Mouse (Mus musculus) MEL (cell line): ENCODE measurements around the gene Tnfrsf21. TPM values are rescaled to one million over a fixed set of nuclear protein-coding genes. Genes with fewer than 3 reads are reported as not detected.

Experiments
- DNase-seq: peaks from one replicate; pipeline ENCODE4 v3.0.0; 2011; ENCODE audit warnings: low read depth, low spot score
- H3K27ac ChIP-seq: 2 replicates; pipeline ENCODE4 v1.5.1; 2012; ENCODE audit warnings: low read depth, mild to moderate bottlenecking, control low read depth, low read length, moderate library complexity; ENCODE audit not compliant: control insufficient read depth
- H3K27me3 ChIP-seq, 2 experiments: fragments of 150-350 bp in 1 of 2; sonication (generic) in 1 of 2; 2 replicates each; pipeline ENCODE4 v1.6.1; 2012; ENCODE audit warnings: low read length in 2 of 2, mild to moderate bottlenecking in 2 of 2, improper control_type of control experiment in 1 of 2, moderate library complexity in 1 of 2; ENCODE audit not compliant: insufficient read depth in 2 of 2, control insufficient read depth in 1 of 2
- H3K36me3 ChIP-seq, 2 experiments: 2 replicates each; pipeline ENCODE4 v1.6.1; 2012 to 2014; ENCODE audit warnings: low read length in 2 of 2, improper control_type of control experiment in 1 of 2, inconsistent platforms in 1 of 2, mild to moderate bottlenecking in 1 of 2; ENCODE audit not compliant: insufficient read depth in 2 of 2, control insufficient read depth in 1 of 2
- H3K4me1 ChIP-seq, 2 experiments: fragments of 150-350 bp in 1 of 2; sonication (generic) in 1 of 2; 2 replicates each; pipeline ENCODE4 v1.6.1; 2012; ENCODE audit warnings: low read length in 2 of 2, improper control_type of control experiment in 1 of 2, mild to moderate bottlenecking in 1 of 2; ENCODE audit not compliant: insufficient read depth in 2 of 2, control insufficient read depth in 1 of 2
- H3K4me3 ChIP-seq, 2 experiments: fragments of 150-350 bp in 1 of 2; sonication (generic) in 1 of 2; 2 replicates each; pipeline ENCODE4 v1.5.1; 2012; ENCODE audit warnings: low read depth in 2 of 2, low read length in 2 of 2, mild to moderate bottlenecking in 2 of 2, moderate library complexity in 2 of 2, control low read depth in 1 of 2, improper control_type of control experiment in 1 of 2; ENCODE audit not compliant: control insufficient read depth in 1 of 2, insufficient read depth in 1 of 2
- H3K79me2 ChIP-seq: 2 replicates; pipeline ENCODE4 v1.6.1; 2012; ENCODE audit warnings: mild to moderate bottlenecking, low read length, moderate library complexity; ENCODE audit not compliant: control insufficient read depth, poor library complexity, insufficient read depth
- H3K9ac ChIP-seq: 2 replicates; pipeline ENCODE4 v1.6.1; 2012; ENCODE audit warnings: low read depth, mild to moderate bottlenecking, control low read depth, low read length, moderate library complexity; ENCODE audit not compliant: control insufficient read depth, poor library complexity, severe bottlenecking
- H3K9me3 ChIP-seq: fragments of 150-350 bp; sonication (generic); replicated peaks from 2 replicates; pipeline ENCODE4 v1.6.1; 2012; ENCODE audit warnings: mild to moderate bottlenecking, low read length, improper control_type of control experiment, moderate library complexity; ENCODE audit not compliant: insufficient read depth
- CHD1 ChIP-seq: IDR thresholded peaks from 2 replicates; pipeline ENCODE4 v1.6.1; 2012; ENCODE audit warnings: low read depth, mild to moderate bottlenecking, inconsistent platforms, low read length, improper control_type of control experiment
- CHD2 ChIP-seq: IDR thresholded peaks from 2 replicates; pipeline ENCODE4 v1.6.1; 2011; ENCODE audit warnings: low read length, improper control_type of control experiment
- E2F4 ChIP-seq: IDR thresholded peaks from 2 replicates; pipeline ENCODE4 v1.6.1; 2011; ENCODE audit warnings: low read depth, low read length, improper control_type of control experiment, borderline replicate concordance
- EP300 ChIP-seq, 2 experiments: IDR thresholded peaks; 2 replicates each; pipeline ENCODE4 v1.6.1; 2011; ENCODE audit warnings: improper control_type of control experiment in 2 of 2, low read length in 2 of 2, low read depth in 1 of 2, mild to moderate bottlenecking in 1 of 2
- ETS1 ChIP-seq: IDR thresholded peaks from 2 replicates; pipeline ENCODE4 v1.6.1; 2012; ENCODE audit warnings: low read depth, mild to moderate bottlenecking, inconsistent platforms, low read length, improper control_type of control experiment, moderate library complexity
- HCFC1 ChIP-seq: IDR thresholded peaks from 2 replicates; pipeline ENCODE4 v1.6.1; 2012; ENCODE audit warnings: low read depth, mild to moderate bottlenecking, inconsistent platforms, low read length, improper control_type of control experiment, moderate library complexity
- MEF2A ChIP-seq: IDR thresholded peaks from 2 replicates; pipeline ENCODE4 v1.6.1; 2014; ENCODE audit warnings: low read depth, mild to moderate bottlenecking, inconsistent platforms, low read length, improper control_type of control experiment; ENCODE audit not compliant: poor library complexity, insufficient replicate concordance, severe bottlenecking; ENCODE audit errors: extremely low read depth
- MYB ChIP-seq: IDR thresholded peaks from 2 replicates; pipeline ENCODE4 v1.6.1; 2011; ENCODE audit warnings: mild to moderate bottlenecking, low read depth, low read length, improper control_type of control experiment
- MYC ChIP-seq: IDR thresholded peaks from 2 replicates; pipeline ENCODE4 v1.6.1; 2011; ENCODE audit warnings: low read depth, mild to moderate bottlenecking, low read length, improper control_type of control experiment, moderate library complexity
- POLR2AphosphoS5 ChIP-seq: IDR thresholded peaks from 2 replicates; pipeline ENCODE4 v1.6.1; 2012; ENCODE audit warnings: low read depth, borderline replicate concordance, mild to moderate bottlenecking, inconsistent platforms, low read length, moderate library complexity, mixed read lengths
- RCOR1 ChIP-seq: IDR thresholded peaks from 2 replicates; pipeline ENCODE4 v1.6.1; 2012; ENCODE audit warnings: low read depth, mild to moderate bottlenecking, inconsistent platforms, low read length, improper control_type of control experiment
- SMC3 ChIP-seq: IDR thresholded peaks from 2 replicates; pipeline ENCODE4 v1.6.1; 2011; ENCODE audit warnings: low read depth, low read length, improper control_type of control experiment
- TAL1 ChIP-seq: IDR thresholded peaks from 2 replicates; pipeline ENCODE4 v1.6.1; 2012; ENCODE audit warnings: mild to moderate bottlenecking, inconsistent platforms, low read length, moderate library complexity, mixed read lengths
- TCF12 ChIP-seq: IDR thresholded peaks from 2 replicates; pipeline ENCODE4 v1.6.1; 2014; ENCODE audit warnings: low read depth, mild to moderate bottlenecking, inconsistent platforms, low read length, improper control_type of control experiment, moderate library complexity
- UBTF ChIP-seq: IDR thresholded peaks from 2 replicates; pipeline ENCODE4 v1.6.1; 2012; ENCODE audit warnings: low read depth, mild to moderate bottlenecking, inconsistent platforms, low read length, improper control_type of control experiment, moderate library complexity, borderline replicate concordance; ENCODE audit not compliant: insufficient read depth
- USF1 ChIP-seq: IDR thresholded peaks from 2 replicates; pipeline ENCODE4 v1.6.1; 2014; ENCODE audit warnings: low read depth, mild to moderate bottlenecking, inconsistent platforms, low read length, improper control_type of control experiment, moderate library complexity
- ZC3H11A ChIP-seq: IDR thresholded peaks from 2 replicates; pipeline ENCODE4 v1.6.1; 2012; ENCODE audit warnings: low read depth, mild to moderate bottlenecking, inconsistent platforms, low read length, improper control_type of control experiment
- polyA plus RNA-seq, 2 experiments: library from polyadenylated mRNA; stranded (reverse) in 1 of 2; unstranded in 1 of 2; fragments of >175 nt in 1 of 2; fragments of >200 nt in 1 of 2; gene quantifications; 2 replicates each; pipeline versions ENCODE4 v1.2.1 to v1.2.4; 2012; ENCODE audit warnings: low replicate concordance in 2 of 2, low read depth in 1 of 2; ENCODE audit not compliant: insufficient read length in 2 of 2, insufficient read depth in 1 of 2, missing spikeins in 1 of 2
- total RNA-seq: library from RNA; depleted of rRNA; stranded (reverse); fragments of 300-350 nt; gene quantifications from 2 replicates; pipeline ENCODE4 v1.2.3, GENCODE M21; 2012

The Tnfrsf21 gene
- total and polyA plus RNA-seq, 3 experiments, result not detected

DNA sequence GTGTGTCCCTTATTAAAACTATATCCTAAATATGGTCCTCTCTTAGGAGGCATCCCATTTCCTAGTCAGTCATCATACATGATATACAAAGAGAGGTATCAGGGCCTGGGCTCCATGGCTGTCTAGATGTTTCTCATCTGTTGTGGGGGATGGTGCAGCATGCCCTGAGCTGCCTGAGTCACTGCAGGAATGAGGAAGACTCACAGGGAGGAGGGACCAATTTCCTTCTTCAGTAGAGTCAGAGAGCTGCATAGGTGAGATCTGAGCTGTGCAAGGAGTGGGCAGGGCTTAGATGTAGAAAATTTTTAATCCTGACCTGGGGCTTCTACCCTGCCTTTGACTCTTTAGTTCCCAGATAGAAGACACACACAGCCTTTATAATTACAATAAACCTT is 114.5 kb downstream of the Tnfrsf21 start:
- TF ChIP-seq UBTF, result no peak
- TF ChIP-seq ETS1, result no peak
- no peak for TF ChIP-seq E2F4
- no peak for TF ChIP-seq TCF12
- no peak for TF ChIP-seq EP300 (IDR thresholded peaks at IDR 0.05; ENCODE audit: low read depth in 1 of 2, low read length in 2 of 2)
- TF ChIP-seq MEF2A, result no peak
- TF ChIP-seq MYC, result no peak
- no peak for TF ChIP-seq POLR2AphosphoS5
- TF ChIP-seq USF1, result no peak
- TF ChIP-seq SMC3, result no peak
- no peak for TF ChIP-seq CHD1
- no peak for TF ChIP-seq RCOR1
- no peak for TF ChIP-seq TAL1
- no peak for TF ChIP-seq HCFC1
- TF ChIP-seq CHD2, result no peak
- H3K27me3 ChIP-seq, result no peaks in the 10 kb centered on the region
- no peaks in the 10 kb centered on the region for H3K4me1 ChIP-seq
- no peak for DNase-seq
- no peaks in the 10 kb centered on the region for H3K79me2 ChIP-seq
- H3K27ac ChIP-seq, result no peak overlapping the region
- no peak overlapping the region for H3K9ac ChIP-seq
- H3K36me3 ChIP-seq, result no peaks in the 10 kb centered on the region
- H3K4me3 ChIP-seq, result no peak overlapping the region
- no peaks in the 10 kb centered on the region for H3K9me3 ChIP-seq

DNA sequence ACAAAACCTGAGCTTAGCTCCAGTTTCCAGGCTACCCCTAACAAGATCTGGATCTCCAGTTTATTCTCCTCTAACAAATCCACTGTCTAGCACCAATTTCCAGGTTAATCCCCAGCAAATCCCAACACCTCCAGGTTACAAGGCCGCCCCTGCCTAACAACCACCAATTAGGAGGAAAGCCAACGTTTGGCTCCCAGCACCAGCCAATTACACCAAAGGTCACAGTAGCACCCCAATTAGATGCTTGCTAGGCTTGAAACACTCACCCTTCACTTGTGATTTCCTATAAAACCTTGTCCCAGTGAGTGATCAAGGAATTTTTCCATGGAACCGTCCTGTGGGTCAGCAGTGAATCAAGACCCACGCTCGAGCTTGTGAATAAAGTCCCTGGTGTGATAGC is 116.1 kb downstream of the Tnfrsf21 start:
- no peaks in the 10 kb centered on the region for H3K27me3 ChIP-seq
- TF ChIP-seq ZC3H11A, result no peak
- no peak for TF ChIP-seq TCF12
- no peak for TF ChIP-seq MEF2A
- no peak for TF ChIP-seq MYB
- TF ChIP-seq, all 39 proteins: peak for 0
- H3K4me1 ChIP-seq, result no peaks in the 10 kb centered on the region

More for the DNA sequence above, 116.1 kb downstream of the Tnfrsf21 start:
- no peak overlapping the region for H3K9ac ChIP-seq
- H3K79me2 ChIP-seq, result no peaks in the 10 kb centered on the region
- H3K36me3 ChIP-seq, result no peaks in the 10 kb centered on the region
- no peak for DNase-seq
- no peak overlapping the region for H3K4me3 ChIP-seq
- no peak overlapping the region for H3K27ac ChIP-seq
- H3K9me3 ChIP-seq, result no peaks in the 10 kb centered on the region
